Mouse (Mus musculus): ENCODE measurements at regions not wholly inside any gene's neighbourhood (a gene's known extent, or its start where the extent isn't known, plus 50 kb on each side); places are given as distances from the start of the nearest gene placed in this dataset.

GRCm38 (mm10) chr12:107027842-107028549, 460.4 kb upstream of the 3110018I06Rik start:
- no peak for DNase-seq (ENCODE audit: low read depth)

GRCm38 (mm10) chr12:107028985-107029384, 459.4 kb upstream of the 3110018I06Rik start:
- no peak for DNase-seq (ENCODE audit: low read depth)

- no peak for DNase-seq (ENCODE audit: low read depth)
Observed at GRCm38 (mm10) chr12:107036357-107036756, 452.1 kb upstream of the 3110018I06Rik start.

- DNase-seq (ENCODE audit: low read depth), result no peak
Observed at GRCm38 (mm10) chr12:107041927-107042652, 446.3 kb upstream of the 3110018I06Rik start.

GRCm38 (mm10) chr12:107046496-107046895, 441.9 kb upstream of the 3110018I06Rik start:
- DNase-seq (ENCODE audit: low read depth), result no peak

GRCm38 (mm10) chr12:107047059-107047531, 441.3 kb upstream of the 3110018I06Rik start:
- no peak for DNase-seq (ENCODE audit: low read depth)

- no peak for DNase-seq (ENCODE audit: low read depth)
Observed at GRCm38 (mm10) chr12:107050891-107051635, 437.4 kb upstream of the 3110018I06Rik start.

GRCm38 (mm10) chr12:107052136-107052535, 436.3 kb upstream of the 3110018I06Rik start:
- DNase-seq (ENCODE audit: low read depth), result no peak

- DNase-seq (ENCODE audit: low read depth), result no peak
Observed at GRCm38 (mm10) chr12:107056553-107056952, 431.9 kb upstream of the 3110018I06Rik start.

- no peak for DNase-seq (ENCODE audit: low read depth)
Observed at GRCm38 (mm10) chr12:107060514-107060913, 427.9 kb upstream of the 3110018I06Rik start.

GRCm38 (mm10) chr12:107067346-107067745, 421.1 kb upstream of the 3110018I06Rik start:
- DNase-seq (ENCODE audit: low read depth), result no peak

GRCm38 (mm10) chr12:107082541-107082940, 405.9 kb upstream of the 3110018I06Rik start:
- DNase-seq (ENCODE audit: low read depth), result no peak

GRCm38 (mm10) chr12:107085058-107085905, 403.1 kb upstream of the 3110018I06Rik start:
- no peak for DNase-seq (ENCODE audit: low read depth)

- DNase-seq (ENCODE audit: low read depth), result no peak
Observed at GRCm38 (mm10) chr12:107085906-107086655, 402.4 kb upstream of the 3110018I06Rik start.

GRCm38 (mm10) chr12:107092151-107092550, 396.3 kb upstream of the 3110018I06Rik start:
- DNase-seq (ENCODE audit: low read depth), result no peak

GRCm38 (mm10) chr12:107093326-107093725, 395.1 kb upstream of the 3110018I06Rik start:
- DNase-seq (ENCODE audit: low read depth), result no peak

GRCm38 (mm10) chr12:107095409-107095808, 393.0 kb upstream of the 3110018I06Rik start:
- DNase-seq (ENCODE audit: low read depth), result no peak

GRCm38 (mm10) chr12:107104570-107104969, 383.9 kb upstream of the 3110018I06Rik start:
- no peak for DNase-seq (ENCODE audit: low read depth)

- no peak for DNase-seq (ENCODE audit: low read depth)
Observed at GRCm38 (mm10) chr12:107105017-107105416, 383.4 kb upstream of the 3110018I06Rik start.

GRCm38 (mm10) chr12:107111908-107112770, 376.3 kb upstream of the 3110018I06Rik start:
- no peak for DNase-seq (ENCODE audit: low read depth)
